Mouse (Mus musculus): ENCODE measurements at regions not wholly inside any gene's neighbourhood (a gene's known extent, or its start where the extent isn't known, plus 50 kb on each side); places are given as distances from the start of the nearest gene placed in this dataset.
A peak's percentile ranks its signal among the peaks of the same experiment; 100 is the strongest.

DNA sequence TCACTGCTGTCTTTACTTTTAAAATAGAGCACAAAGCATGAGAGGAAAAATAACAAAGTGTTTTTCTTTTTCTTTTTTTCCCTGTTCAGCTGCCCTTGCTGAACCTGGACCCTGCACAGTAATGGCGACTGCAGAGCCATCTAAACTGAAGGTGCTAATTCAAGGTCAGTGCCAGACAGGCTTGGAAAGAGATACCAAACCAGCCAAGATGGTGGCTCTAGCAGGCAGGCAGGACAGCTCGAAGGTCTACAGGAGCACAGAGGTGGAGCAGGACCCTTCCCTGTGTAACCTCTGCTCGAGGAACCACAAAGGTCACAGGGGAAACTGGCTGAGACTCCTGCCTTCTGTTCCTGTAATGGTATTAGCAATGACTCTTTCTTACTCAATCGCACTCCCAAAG lies 326.7 kb downstream of the Gm45692 start:
- DNase-seq = no peak

DNA sequence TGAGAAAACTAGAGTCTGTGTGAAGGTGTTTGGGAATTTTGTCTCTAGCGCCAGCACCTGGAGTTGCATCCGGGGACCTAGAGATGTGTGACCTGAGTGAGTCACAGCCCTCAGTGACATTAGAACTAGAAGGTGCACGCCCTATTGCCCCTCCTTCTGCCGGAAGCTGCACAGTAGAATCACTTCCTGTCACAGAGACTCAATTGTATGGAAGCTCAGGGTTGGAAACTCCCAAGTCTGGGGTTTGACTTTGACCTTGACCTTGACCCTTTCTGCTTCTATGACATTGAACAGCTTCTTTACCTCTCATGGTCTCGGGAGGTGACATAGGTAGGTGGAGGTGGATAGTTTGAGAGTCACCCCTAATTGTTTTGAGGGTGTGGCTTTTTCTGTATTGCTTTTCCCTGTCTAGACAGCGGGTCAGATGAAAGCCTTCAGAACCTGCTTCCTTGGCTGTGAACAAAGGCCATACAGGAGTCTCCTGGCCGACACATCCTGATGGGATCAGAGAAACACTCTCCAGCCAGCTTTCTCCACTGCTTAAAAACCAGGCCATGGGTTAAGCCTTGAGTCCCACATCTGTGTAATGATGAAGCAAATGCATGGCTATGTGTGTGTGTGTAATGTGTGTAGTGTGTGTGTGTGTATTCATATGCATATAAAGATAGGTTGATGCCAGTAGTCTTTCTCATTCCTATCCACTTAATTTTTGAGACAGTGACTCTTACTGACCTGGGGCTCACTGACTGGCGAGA lies 328.7 kb downstream of the Gm45692 start:
- DNase-seq = no peak

DNA sequence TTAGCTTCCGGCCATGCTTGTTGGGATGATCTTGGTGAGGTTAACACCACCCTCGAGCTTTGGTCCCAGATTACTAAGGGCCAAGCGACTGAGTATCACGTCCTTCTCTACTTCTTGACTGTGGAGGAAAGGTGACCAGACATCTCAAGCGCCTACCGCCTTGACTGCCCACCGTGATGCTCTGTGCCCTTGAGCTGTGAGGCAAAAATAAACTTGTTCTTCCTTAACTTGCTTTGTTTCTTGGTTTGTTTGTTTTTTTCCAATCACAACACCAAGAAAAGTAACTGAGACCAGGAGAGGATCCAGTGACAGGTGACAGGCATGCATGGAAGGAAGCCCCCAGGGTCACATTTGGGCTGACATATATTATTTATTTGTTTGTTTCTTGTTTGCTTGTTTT lies 330.0 kb downstream of the Gm45692 start:
- no peak for DNase-seq

DNA sequence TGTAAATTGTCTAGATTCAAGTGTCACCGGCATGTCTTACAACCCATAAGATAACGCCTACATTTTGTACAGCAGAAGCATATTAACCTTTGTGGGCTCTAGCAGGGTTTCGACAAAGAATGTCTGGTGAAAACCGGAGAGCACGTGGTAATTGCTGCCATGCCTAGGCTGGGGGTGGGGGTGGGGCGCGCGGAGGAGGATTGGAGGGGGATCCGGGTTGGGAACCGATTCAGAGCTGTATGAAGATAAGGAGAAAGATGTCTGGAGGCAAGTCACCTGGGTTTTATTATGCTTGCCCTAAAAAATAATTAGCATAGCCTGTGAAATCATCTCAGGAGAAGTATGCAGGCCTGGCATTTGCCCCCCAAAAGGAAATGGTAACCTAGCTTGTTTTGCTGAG lies 331.2 kb downstream of the Gm45692 start:
- DNase-seq = no peak

DNA sequence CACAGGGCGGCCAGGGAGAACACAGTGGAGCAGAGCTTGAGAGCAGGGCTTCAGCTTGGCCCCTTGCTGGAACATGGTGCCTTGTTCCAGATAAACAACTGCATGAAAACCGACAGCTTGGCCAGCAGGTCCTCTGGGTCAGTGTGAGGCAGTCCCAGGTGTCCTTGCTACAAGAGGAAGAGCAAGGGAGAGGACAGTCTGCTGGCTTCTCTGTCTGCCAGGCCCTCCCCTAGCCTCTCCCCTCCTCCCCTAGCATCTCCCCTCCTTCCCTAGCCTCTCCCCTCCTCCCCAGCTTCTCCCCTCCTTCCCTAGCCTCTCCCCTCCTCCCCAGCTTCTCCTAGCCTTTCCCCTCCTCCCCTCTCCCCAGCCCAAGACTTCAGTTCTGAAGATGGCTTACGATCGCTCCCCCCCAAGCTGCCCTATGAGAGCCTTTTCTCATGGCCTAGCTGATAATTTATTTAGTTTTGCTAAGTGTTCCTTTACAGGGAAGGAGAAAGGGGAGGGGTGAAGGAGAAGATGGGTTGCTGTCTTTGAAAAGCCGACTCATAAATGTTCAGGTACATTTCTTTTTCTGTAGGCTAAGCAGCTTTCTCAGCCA lies 333.7 kb downstream of the Gm45692 start:
- no peak for DNase-seq

DNA sequence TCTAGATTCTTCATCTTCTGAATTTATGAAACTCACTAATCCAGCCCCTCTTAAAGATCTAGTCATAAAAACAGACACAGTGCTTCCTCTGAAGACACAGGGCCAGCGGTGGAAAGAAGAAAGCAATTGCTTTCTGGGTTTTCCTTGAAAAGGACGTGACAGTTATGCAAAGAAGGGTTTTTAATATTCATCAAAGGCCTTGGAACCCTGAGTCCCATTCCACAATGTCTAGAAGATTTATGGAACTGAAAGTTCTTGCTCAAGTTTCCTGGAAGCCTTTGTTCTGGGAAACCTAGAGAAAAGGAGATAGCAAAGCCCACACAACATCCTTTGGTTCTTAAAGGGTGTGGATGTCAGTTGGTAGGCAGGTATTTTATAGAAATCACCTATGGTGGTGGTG lies 346.0 kb downstream of the Gm45692 start:
- no peak for DNase-seq

DNA sequence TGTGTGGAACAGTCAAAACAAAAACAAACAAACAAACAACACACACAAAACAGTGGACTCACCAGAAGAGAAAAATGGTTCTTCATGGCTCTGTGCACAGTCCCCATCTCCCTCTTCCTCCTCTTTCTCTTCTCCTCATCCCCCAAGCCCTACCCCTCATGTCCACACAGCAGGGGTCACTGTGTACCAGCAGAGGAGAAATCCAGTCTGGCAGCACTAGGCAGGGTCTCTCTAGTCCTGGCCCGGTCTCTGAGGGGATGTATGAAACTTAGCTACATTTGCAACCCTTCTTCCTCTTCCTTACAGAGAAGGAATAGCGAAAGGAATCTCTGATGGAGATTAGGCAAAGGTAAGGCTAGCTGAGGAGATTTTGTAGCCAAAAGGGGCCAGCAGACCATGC lies 349.1 kb downstream of the Gm45692 start:
- DNase-seq = no peak

DNA sequence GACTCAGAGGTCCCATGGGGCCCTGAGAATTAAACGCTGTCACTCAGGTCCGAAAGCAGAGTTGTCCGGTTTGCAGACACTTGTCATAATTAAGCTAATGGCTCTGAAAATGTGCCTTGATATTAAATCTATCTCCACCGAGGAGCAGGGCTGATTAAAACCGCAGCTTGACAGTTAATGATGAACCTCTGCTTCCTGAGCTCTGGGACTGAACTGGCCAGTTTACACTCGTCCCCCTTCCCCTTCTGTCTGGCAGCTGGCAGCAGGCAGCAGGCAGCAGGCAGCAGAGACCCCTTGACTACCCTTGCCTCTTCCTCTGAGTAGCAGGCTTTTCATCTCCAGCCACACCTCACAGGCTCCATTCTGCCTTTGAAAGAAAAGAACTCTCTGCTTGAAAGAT lies 350.4 kb downstream of the Gm45692 start:
- no peak for DNase-seq

DNA sequence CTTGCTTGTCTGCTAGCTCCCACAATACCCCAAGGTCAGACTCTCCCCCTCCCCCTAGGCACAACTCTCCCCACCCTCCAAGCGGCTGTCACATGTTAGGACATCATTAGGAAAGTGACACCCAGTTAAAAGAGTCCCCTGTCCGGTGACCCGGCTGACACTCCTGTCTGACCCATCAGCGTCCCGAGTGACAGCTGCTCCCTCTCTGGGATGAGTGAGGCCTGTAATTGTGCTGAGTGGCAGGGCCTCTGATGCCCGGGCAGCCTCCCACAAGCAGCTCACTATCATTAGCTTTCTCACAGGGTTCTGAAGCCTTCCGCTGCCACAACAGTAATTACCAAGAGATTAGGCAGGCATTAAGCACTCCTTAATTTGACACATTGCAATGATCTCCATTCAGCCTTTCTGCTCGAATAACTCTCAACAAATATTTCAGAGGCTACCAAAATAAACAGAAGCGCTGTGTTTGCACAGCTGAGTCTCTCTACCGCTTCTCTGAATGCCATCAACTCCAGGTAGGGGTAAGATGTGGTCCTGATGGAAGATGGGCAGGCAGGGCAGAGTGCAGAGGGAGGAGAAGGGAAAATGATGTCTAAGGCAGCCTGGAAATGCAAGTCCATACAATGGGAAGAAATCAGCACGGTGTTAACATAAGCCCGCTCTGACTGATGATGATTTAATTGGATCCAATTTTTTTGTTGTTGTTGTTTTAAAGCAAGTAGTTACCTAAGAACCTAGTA lies 352.6 kb downstream of the Gm45692 start:
- DNase-seq = no peak

DNA sequence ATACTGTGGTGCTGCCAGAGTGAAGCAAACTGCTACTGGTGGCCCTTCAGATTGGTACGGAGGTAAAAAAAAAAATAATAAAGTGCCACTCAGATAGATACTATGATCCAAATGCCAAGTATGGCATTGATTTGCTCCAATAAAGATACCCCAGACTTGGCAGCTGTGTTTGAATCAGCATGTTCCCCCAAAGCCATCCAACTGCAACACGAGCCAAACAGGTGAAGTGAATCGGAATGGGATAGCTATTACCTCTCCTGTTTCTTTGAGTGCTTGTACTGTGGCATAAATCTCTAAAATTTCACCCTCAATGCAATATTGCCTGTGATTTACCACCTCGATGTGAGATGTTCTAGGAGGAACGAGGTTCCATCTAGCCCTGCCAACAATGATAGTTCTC lies 365.4 kb downstream of the Gm45692 start:
- peak in 1 of 2 experiments; percentile 53 for DNase-seq

DNA sequence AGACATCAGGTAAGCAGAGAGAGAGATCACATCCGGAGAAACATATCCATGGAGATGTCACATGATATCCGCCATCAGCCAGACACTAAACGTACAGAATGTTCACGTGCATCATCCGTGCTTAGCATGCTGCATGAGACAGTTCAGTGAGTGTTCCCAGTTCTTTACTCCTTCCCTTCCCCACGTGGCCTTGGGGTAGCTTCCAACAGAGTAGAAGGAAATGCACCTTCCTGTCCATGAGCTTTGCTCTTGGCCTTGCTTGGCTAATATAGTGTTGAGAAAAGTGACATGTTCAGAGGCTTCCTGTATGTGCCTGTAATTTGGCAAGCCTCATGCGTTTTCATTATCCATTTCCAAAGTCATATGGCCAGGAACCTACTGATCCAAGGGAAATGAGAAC lies 368.5 kb downstream of the Gm45692 start:
- no peak for DNase-seq

DNA sequence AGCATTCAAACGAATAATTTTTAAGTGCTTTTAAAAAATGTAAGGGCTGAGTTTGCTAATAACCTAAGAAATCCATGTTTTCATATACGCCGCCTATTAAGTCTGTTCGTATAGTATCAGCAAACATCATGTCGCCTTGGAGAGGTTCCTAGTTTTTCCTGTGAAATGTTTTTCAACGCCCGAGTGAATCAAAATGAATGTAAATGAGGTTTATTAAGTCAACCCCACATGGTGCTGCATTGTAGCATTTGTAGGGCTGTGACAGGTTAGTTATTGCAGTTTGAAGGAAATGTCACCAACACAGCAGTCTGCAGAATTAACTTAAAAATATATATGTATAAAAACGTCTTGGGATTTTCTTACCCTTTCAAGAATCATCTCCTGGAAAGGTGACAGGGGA lies 369.3 kb downstream of the Gm45692 start:
- no peak for DNase-seq

DNA sequence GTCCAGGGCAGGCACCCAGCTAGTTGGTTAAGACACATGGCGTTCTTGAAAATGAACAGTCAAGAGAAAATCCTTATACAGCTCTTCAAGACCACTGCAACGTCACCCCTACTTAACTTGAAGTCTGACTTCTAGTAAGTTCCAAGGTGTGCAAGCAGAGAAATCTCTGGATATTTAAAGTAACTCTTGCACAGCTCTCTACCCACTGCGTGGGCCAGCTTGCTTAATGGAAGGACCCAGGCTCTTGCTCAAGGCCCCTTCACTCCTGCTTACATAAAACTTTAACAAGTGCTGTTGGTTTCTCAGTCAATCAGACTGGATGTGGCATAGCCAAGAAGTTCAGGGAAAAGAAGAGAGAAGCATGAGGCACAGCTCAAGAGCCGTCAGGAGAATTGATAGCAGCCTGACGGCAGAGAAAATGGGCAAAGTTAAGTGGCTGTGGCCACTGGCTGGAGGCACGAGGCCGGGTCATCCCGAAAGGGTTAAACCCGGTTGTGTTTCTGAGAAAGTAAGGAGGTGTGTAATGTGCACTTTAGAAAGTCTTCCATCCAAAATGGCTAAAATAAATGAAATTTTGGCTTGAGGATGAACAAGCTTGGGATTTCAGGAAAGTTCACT lies 382.0 kb downstream of the Gm45692 start:
- DNase-seq = no peak

DNA sequence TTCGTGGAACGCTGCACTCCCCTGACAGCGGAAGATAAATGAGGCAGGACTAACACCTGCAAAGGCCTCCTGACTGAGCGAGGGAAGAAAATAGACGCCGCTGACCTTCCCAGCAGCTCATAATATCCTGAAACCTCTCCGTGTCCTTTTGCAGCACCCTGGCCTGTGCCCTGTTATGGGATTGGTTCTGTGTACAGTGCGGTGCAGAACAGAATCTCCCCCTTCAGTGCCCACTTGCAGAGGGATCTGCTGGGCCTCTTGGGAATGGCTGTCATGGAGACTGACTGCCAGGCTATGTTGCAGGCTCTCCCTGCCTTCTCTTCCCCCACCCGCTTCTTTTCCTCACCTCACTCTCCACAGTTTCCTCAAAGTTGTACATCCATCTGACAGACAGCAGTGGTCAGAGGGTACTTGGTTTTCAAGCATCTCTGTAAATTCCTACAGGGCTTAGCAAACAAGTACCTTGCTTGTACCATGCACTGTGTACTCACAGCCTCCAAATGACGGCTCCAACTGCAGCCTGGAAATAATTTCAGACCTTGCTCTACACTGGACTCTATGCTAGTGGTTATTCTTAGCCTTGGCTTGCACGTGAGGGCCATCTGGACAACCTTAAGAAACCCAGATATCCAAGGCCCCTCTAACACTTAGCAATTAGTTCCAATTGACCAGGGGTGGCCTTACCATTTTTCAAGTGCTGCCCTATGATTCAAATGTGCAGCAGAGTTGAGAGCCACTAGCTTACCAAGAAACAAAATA lies 382.7 kb downstream of the Gm45692 start:
- peak; percentile 41 to 56 for DNase-seq

DNA sequence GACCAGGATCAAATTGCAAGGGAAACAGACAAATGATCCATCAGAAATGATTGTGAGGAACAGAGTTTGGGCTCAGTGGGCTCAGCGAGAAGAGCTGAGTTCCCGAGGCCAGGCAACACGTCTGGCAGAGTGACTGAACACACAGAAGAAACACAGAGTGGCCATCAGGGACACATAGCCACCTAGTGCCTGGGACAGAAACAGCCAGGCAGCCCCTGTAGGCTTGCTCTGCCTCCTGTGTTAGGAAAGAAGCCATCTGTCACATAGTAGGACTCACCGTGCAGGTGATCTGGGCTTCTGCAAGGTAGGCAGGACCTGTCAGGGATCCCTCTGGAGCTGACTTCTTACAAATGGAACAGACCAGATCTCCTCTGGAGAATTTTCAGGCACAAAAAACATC lies 383.4 kb downstream of the Gm45692 start:
- DNase-seq = peak in 1 of 2 experiments; percentile 35

DNA sequence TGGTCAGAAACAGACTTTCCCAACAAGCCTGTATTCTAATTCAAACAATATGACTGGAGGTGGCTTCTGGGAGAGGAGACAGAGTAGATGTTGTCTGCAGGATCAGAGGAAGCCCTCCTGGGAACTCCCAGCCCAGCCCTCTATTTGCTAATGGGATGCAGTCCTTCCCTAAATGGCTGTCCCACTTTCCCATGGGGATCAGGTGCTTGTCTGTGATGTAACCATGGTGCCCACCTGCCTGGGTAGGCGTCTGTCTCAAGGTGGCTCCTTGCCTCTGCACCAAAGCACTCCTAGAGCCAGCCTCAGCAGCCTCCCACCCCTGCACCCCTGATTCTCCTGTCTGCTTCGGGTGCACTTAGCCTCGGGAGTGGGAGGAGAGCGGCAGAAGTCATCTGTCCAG lies 384.6 kb downstream of the Gm45692 start:
- DNase-seq = no peak

DNA sequence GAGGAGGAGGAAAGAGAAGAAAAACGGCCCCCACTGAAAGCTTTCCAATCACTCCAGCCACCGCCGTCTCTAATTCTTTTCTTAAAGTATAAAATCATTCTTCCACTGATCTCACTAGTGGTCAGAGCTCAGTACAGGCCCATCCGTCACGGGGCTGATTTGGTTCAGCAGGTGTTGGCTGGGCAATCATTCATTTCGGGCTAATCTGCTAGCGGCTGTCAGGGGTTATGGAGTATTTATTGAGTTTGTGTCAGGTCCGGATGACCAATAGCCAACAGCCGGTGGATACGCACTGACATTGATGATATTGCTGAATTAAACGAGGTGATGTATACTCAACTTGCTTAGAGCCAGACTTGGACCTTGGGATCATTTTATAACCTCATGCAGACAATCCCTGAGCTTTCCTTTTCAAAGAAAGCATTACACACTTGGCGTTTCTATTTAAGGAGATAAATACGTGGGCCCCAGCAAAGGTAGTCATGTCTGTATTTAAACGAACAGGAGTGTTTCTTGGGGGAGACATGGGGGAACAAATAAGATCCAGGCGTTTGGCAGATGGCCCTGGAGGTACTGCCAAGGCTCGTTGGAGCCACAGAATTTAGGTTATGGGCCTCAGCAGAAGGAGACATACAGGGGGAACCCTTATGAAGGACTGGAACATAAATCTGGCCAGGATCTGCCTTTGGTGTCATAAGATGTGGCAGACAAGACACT lies 385.1 kb downstream of the Gm45692 start:
- DNase-seq = no peak

DNA sequence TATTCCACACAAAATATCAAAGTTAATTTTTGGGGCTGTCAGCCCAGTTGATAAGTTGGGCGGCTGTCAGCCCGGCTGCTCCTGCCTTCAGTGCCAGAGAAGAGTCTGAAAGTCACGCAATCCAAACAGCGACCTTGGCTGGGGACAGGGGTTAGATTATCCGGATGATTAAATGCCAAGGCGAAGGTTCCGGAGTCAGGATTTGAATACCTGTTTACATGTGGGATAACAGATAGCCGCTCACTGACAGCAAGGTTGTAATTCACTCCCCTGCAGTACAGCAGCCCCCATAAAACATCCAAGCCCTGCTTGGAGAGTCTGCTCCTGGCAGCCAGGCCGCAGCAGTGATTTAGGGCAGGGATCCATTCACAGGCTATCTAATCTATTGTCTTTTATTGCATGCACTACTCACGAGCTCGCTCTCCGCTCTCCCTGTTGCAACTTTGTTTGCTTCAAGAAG lies 388.3 kb downstream of the Gm45692 start:
- DNase-seq = peak; percentile 54 to 56

DNA sequence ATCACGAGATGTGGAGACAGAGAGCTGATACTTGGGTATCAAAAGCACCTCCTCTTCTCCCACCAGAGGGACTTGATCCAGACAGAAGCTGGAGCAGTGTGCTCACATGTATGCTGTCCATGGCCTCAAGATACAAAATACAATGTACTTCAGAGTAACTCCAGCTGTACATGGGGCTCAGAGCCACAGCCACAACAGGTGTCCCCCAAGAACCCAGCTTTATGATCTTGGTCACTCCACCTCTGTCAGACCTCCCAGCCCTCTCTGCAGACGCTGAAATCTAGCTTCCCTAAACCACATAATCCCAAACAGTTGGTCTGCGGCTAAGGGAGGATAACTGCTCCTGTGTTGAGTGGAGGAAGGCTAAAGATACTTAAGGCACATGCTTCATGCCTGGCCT lies 389.9 kb downstream of the Gm45692 start:
- no peak for DNase-seq

DNA sequence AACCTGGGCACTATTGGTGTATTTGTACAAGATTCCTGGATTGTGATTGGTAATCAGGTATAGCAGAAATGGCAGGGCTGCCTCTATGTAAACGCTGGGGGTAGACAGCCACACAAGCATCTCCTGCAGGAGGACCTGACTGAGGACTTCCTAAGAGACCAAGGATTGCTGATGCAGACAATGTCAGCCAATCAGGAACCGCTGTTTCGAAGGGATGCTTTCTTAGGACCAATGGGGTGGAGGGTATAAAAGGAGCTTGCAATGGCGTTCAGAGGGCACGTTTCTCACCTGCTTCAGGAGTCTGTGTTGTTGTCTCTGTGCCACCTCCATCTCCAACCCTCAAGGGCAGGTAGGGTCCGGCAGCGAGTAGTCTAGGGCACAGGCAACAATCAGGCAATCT lies 393.7 kb downstream of the Gm45692 start:
- no peak for DNase-seq

DNA sequence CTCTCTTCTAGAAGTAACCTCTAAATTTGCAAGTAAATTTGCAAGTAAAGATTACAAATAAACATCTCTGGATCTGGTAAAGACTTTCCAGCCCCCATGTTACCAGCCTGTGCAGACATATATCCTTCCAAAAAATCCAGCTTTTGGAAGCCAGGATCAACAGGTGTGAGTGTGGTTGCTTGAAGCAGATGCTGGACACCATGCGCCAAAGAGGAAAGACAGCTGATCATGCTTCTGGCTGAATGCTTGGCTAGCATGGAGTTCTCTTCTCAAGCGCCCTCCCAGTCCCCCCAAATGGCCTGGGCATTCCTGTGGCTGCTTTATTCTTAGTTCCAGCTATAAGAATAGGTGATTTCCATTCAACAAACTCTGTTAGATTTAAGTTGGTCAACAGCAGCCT lies 404.9 kb downstream of the Gm45692 start:
- DNase-seq = no peak
